Mouse (Mus musculus) G1E (cell line): ENCODE results near the gene Gm20695. TPM values are rescaled to one million over a fixed set of nuclear protein-coding genes. Genes with fewer than 3 reads are reported as not detected.

Source experiments
- ATAC-seq: 2 replicates; pipeline ENCODE4 v1.8.0; 2016; ENCODE audit warnings: mild to moderate bottlenecking; ENCODE audit not compliant: insufficient number of reproducible peaks, poor library complexity, low FRiP score, severe bottlenecking; ENCODE audit errors: extremely low read depth
- DNase-seq: peaks from one replicate; pipeline ENCODE4 v3.0.0; 2012; ENCODE audit warnings: low spot score
- H3K27me3 ChIP-seq: 2 replicates; pipeline ENCODE4 v1.6.1; 2012; ENCODE audit warnings: mild to moderate bottlenecking, low read length, inconsistent platforms; ENCODE audit not compliant: insufficient read depth
- H3K36me3 ChIP-seq: replicated peaks from 2 replicates; pipeline ENCODE3; 2012; ENCODE audit warnings: mild to moderate bottlenecking, inconsistent platforms
- H3K4me1 ChIP-seq: 2 replicates; pipeline ENCODE4 v1.6.1; 2012; ENCODE audit warnings: low read depth, low read length, inconsistent platforms, mixed read lengths; ENCODE audit not compliant: insufficient read depth
- H3K4me3 ChIP-seq: 2 replicates; pipeline ENCODE4 v1.5.1; 2012; ENCODE audit warnings: low read depth, mild to moderate bottlenecking, inconsistent platforms, low read length, moderate library complexity, mixed read lengths
- H3K9me3 ChIP-seq: replicated peaks from 2 replicates; pipeline ENCODE4 v1.6.1; 2012; ENCODE audit warnings: inconsistent platforms
- CTCF ChIP-seq: IDR thresholded peaks from 2 replicates; pipeline ENCODE4 v1.5.1; 2012; ENCODE audit warnings: low read depth, low read length, inconsistent platforms, mixed read lengths
- GATA1 ChIP-seq: IDR thresholded peaks from 2 replicates; pipeline ENCODE4 v1.6.1; 2012; ENCODE audit warnings: borderline replicate concordance, low read length, inconsistent platforms, mixed read lengths
- GATA2 ChIP-seq: IDR thresholded peaks from 2 replicates; pipeline ENCODE4 v1.6.1; 2012; ENCODE audit warnings: low read depth, low read length, inconsistent platforms, borderline replicate concordance
- POLR2AphosphoS5 ChIP-seq: IDR thresholded peaks from 2 replicates; pipeline ENCODE4 v1.6.1; 2012; ENCODE audit warnings: low read depth, low read length, inconsistent platforms; ENCODE audit not compliant: insufficient replicate concordance
- TAL1 ChIP-seq: conservative IDR thresholded peaks from 2 replicates; pipeline ENCODE4 v1.6.1; 2012; ENCODE audit warnings: low read depth, low read length, inconsistent platforms, mixed read lengths
- polyA plus RNA-seq: library from polyadenylated mRNA; stranded (reverse); fragments of >175 nt; gene quantifications from 2 replicates; pipeline ENCODE4 v1.2.3, GENCODE M21; 2012
- total RNA-seq, 2 experiments: library from RNA; stranded (forward) in 1 of 2; stranded (reverse) in 1 of 2; fragments of 200-1000 nt in 1 of 2; fragments of >200 nt in 1 of 2; fragmentation: Nextera tagmentation in 1 of 2; gene quantifications; 2 replicates each; pipeline ENCODE4 v1.2.3; 2014 to 2017

Gene Gm20695
- total and polyA plus RNA-seq, 3 experiments = 0.33 TPM; not detected in 2

DNA sequence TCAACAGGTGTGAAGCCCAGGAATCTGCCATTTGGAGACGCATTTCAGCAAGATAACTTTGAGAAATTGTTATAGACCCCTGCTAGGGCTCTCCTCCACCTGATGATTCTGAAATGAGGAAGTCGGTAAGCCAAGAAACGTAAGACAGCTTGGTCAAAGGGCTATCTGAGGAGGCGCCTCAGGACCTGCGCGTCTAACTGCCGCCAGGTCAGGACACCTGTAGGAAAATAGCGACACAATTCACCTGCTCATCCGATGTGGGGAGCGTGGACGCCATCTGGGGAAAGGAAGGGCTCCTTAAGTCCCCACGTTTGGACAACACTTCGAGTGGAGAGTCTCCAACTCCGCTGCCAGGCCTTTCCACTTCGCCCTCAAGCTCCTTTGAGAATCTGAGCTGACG, 12.6 kb upstream of the Gm20695 start:
- Histone ChIP-seq H3K4me3 (peak overlapping the region; percentile 76), H3K4me1 (peaks cover 26% of the 10 kb centered on the region), H3K36me3 (peaks cover 42% of the 10 kb centered on the region), H3K27me3 (no peaks in the 10 kb centered on the region), H3K9me3 (no peaks in the 10 kb centered on the region)
- ATAC-seq (no peak), DNase-seq (no peak)
- TF ChIP-seq POLR2AphosphoS5 (no peak), CTCF (no peak), GATA2 (no peak), TAL1 (no peak), GATA1 (no peak)

DNA sequence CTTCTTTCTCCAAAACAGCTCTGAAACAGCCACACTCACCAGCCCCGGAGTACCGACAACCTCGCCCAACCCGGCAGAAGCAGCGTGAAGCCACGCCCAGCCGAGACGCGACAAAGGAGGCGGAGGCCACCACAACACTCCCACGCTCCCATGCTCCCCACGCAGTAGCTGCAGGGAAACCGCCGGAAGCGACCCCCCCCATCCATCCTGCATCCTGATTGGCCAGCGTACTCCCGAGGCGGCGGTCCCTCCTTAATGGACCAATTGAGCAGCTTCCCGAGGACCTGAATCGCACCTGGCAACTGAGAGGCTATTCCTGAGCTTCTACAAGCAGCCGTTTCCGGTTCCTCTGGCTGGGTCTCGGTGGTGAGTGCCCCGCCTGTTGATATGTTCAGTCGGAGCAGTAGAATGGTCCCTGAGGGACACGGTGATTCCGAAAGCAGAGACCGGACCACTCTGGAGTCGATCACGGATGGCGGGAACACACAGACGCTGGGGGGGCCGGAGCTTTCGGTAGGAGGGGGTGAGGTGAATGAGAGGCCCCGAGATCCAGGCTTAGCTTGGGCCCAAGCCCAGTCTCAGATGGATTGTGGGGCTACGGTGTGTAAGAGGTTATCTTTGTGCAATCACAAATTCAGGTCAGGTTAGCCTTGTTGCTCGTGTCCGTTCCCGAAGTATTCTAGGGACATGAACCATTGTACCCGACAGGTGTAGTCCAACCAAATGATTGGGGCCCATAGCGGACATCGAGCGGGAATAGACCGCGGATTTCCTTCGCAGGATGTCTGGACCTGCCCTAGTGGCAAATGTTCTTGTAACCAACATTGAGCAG, 12.0 kb upstream of the Gm20695 start, which contains the start of gene Naa60:
Naa60 (plus strand) TSS at position 160 of the 832 bp plus-strand sequence.
- DNase-seq = peak; percentile 96
- peaks cover 43% of the 10 kb centered on the region for H3K36me3 ChIP-seq
- H3K4me3 ChIP-seq = peak within 1 kb of the TSS; percentile 76
- peaks cover 26% of the 10 kb centered on the region for H3K4me1 ChIP-seq
- ATAC-seq = peak; percentile 97
- TF ChIP-seq CTCF (no peak), GATA2 (no peak), GATA1 (no peak)
- H3K9me3 ChIP-seq = no peaks in the 10 kb centered on the region
- H3K27me3 ChIP-seq = no peaks in the 10 kb centered on the region

DNA sequence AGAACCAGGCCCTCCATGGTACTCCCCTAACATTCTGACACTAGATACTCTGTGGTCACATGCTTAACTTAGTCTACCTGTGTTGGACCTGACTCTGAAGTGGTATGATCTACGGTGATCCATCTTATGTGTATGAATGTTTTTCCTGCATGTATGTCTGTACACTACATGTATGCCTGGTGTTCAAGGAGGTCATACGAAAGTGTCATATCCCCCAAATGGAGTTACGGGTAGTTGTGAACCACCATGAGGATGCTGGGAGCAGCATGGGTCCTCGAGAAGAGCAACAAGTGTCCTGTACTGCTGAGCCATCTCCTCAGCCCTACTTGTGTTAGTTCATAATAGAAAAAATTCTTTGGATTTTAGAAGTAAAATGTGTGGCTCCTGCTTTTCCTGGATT, 8.1 kb upstream of the Gm20695 start:
- DNase-seq (no peak), ATAC-seq (no peak)
- no peaks in the 10 kb centered on the region for H3K27me3 ChIP-seq
- TF ChIP-seq CTCF = no peak
- no peak for TF ChIP-seq POLR2AphosphoS5
- TF ChIP-seq TAL1 = no peak
- no peak overlapping the region for H3K4me3 ChIP-seq
- H3K4me1 ChIP-seq = peaks cover 15% of the 10 kb centered on the region
- H3K9me3 ChIP-seq = no peaks in the 10 kb centered on the region
- peaks cover 53% of the 10 kb centered on the region for H3K36me3 ChIP-seq

DNA sequence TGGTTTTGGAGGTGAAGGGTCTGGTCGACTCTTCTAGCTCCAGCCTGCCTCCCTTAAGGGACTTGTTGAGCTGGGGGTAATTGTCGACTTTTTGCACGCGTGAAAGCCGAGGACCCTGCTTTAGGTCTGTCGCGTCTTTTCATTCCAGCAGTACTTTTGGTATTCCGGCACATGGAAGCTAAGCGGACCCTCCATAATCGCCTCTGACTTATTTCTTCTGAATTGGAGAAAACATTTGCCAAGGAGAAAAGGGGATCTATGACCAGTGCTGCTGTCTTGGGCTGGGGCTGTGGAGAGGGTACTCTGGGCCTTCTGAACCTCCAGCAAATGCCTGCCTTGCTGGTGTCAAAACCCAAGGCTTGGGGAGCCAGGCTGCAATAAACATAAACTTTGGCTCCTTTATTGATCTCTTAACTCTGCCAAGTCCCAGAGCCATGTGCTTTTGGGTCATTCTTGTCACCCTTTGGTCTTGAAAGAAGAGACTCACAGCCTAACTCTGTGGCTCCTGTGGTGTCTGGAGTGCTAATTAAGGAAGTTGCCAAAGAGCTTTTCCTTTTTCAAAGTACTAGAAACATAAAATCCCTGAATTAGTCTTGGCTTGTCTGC, 720 bp downstream of the Gm20695 start:
- no peak for TF ChIP-seq POLR2AphosphoS5
- no peak for TF ChIP-seq CTCF
- no peak for TF ChIP-seq GATA2
- TF ChIP-seq TAL1 = no peak
- TF ChIP-seq GATA1 = no peak
- no peak for ATAC-seq
- Histone ChIP-seq H3K4me1 (peaks cover 20% of the 10 kb centered on the region), H3K36me3 (peaks cover 45% of the 10 kb centered on the region), H3K9me3 (no peaks in the 10 kb centered on the region), H3K27me3 (no peaks in the 10 kb centered on the region), H3K4me3 (peak overlapping the region; percentile 91)
- DNase-seq = no peak

DNA sequence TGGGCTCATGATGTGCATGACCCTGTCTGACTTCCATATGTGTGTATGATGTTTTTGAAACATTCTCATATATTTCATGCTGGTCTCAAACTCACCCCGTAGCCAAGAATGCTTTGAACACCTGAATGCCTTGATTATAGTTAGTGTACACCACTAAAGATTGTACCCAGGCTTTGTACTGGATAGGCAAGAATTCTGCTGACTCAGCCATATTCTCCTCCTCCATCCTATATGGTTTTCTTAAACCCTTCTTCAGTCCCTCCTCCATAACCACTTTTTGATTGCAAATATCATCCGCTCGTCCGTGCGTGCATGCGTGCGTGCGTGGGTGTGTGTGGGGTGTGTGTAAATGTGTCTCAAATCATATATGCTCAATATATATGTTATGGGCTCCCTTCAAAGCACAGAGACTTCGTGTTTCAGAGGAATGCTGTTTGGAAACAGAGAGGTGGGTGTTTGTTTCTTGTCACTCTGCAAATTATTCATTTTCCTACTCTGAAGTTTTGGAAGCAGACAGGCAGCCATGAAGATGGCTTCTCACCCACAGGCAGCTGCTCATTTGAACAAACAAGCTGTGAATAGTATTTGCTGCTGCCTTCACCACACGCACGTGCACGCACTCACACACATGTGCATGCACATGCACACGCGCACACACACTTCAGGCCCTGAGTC, 7.3 kb downstream of the Gm20695 start:
- peaks cover 19% of the 10 kb centered on the region for H3K4me1 ChIP-seq
- H3K27me3 ChIP-seq = no peaks in the 10 kb centered on the region
- H3K4me3 ChIP-seq = no peak overlapping the region
- H3K36me3 ChIP-seq = peaks cover 73% of the 10 kb centered on the region
- ATAC-seq = no peak
- DNase-seq = no peak
- no peaks in the 10 kb centered on the region for H3K9me3 ChIP-seq
- TF ChIP-seq TAL1 = no peak
- TF ChIP-seq POLR2AphosphoS5 = no peak
- no peak for TF ChIP-seq GATA1
- TF ChIP-seq GATA2 = no peak
- no peak for TF ChIP-seq CTCF

DNA sequence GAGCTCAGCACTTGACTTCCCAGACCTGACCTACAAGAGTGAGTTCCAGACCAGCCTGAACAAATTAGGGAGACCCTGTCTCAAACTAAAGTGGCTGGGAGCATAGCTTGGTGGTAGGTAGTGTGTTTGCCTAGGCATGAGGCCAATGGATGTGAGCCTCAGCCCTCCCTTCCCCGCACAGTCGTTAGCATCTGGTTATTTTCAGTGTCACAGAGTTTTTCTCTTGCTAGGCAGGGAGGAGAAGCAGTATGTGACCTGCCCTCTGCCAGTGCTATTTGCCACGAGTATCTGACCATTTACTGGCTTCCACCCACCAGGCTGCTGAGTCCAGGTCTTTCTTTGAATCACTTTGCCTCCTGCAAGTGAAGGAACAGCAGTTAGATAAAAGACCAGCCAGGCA, 9.3 kb downstream of the Gm20695 start:
- TF ChIP-seq POLR2AphosphoS5 = no peak
- no peak for TF ChIP-seq TAL1
- TF ChIP-seq GATA1 = no peak
- TF ChIP-seq GATA2 = no peak
- no peak for TF ChIP-seq CTCF
- peaks cover 15% of the 10 kb centered on the region for H3K4me1 ChIP-seq
- no peak overlapping the region for H3K4me3 ChIP-seq
- H3K27me3 ChIP-seq = no peaks in the 10 kb centered on the region
- DNase-seq (no peak), ATAC-seq (no peak)
- peaks cover 79% of the 10 kb centered on the region for H3K36me3 ChIP-seq
- H3K9me3 ChIP-seq = no peaks in the 10 kb centered on the region
